Comparison of ENCODE assay signal across 31 mouse cellular contexts in the genomic region with DNA sequence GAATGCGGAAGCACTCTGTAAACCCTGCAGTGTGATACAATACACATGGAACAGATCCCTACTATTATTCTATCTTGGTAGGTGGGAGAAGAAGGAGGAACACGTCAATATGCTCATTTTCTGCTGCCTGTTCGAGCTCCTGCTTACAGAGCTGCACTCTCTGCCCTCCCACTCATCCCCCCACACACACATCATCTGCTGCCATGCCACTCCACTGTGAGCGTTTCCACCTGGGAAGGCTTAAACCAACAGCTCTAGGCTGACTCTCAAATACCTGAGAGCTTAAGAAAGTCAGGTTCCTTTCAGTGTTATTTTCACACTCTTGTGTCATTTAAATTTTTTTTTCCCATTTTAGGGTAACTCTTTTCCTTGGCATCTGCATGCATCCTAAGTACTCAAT. TPM values are rescaled to one million over a fixed set of nuclear protein-coding genes. Genes with fewer than 3 reads are reported as not detected.
DNase-seq lines count a peak whose midpoint lies in the region; ATAC-seq and TF ChIP-seq lines count a peak whose summit lies in the region.
"Had no signal": no experiment of that assay in that cellular context is flagged by ENCODE, and none has a peak within 500 bp of the region (broad histone marks: within the 10 kb centered on the region; RNA-seq: fewer than 3 reads in every experiment).

No protein-coding gene starts in this region.

- ATAC-seq in kidney, postnatal 0 days (replicated peaks; ENCODE audit: low FRiP score, low read depth) = no peak; the same call in 1 of the 2 replicates
- ATAC-seq in inflammation-experienced regulatory T-cells, adult 6 months = no peak
- ATAC-seq: hindbrain, postnatal 0 days; intestine, postnatal 0 days had no signal

- no peak for TF ChIP-seq CTCF in kidney, postnatal 0 days (IDR thresholded peaks at IDR 0.05; ENCODE audit: low read depth)
- no peak for TF ChIP-seq CTCF in brain, embryonic 14.5 days (IDR thresholded peaks at IDR 0.05; ENCODE audit: borderline replicate concordance, extremely low read depth, insufficient read depth, insufficient read length)

- no peak overlapping the region for H3K4me3 ChIP-seq in kidney, postnatal 0 days (replicated peaks; ENCODE audit: low read depth, low read length)
- H3K4me3 ChIP-seq: forebrain, embryonic 10.5 days; heart, adult 2 months; heart, embryonic 13.5 days; limb, embryonic 15.5 days; midbrain, embryonic 12.5 days; neural tube, embryonic 15.5 days; stomach, embryonic 15.5 days had no signal

- no peaks in the 10 kb centered on the region for H3K27me3 ChIP-seq in kidney, postnatal 0 days (ENCODE audit: insufficient read depth, low read length)
- H3K27me3 ChIP-seq: heart, embryonic 13.5 days; limb, embryonic 15.5 days; midbrain, embryonic 12.5 days; neural tube, embryonic 15.5 days; stomach, embryonic 15.5 days had no signal

- H3K4me1 ChIP-seq in kidney, postnatal 0 days (replicated peaks; ENCODE audit: insufficient read depth, low read length) = no peaks in the 10 kb centered on the region
- H3K4me1 ChIP-seq: forebrain, embryonic 10.5 days; heart, embryonic 13.5 days; limb, embryonic 15.5 days; midbrain, embryonic 12.5 days; neural tube, embryonic 15.5 days; stomach, embryonic 15.5 days had no signal

- 28% methylated on average over 4 of the region's 4 CpGs for WGBS in kidney, postnatal 0 days

- TF ChIP-seq POLR2A in brain, embryonic 14.5 days (IDR thresholded peaks at IDR 0.05; ENCODE audit: borderline replicate concordance, extremely low read depth, insufficient read depth, insufficient read length, poor library complexity, severe bottlenecking) = no peak

- no peaks in the 10 kb centered on the region for H3K9me3 ChIP-seq in kidney, postnatal 0 days (replicated peaks; ENCODE audit: low read length)
- H3K9me3 ChIP-seq: forebrain, embryonic 10.5 days; heart, embryonic 13.5 days; limb, embryonic 15.5 days; midbrain, embryonic 12.5 days; neural tube, embryonic 15.5 days; stomach, embryonic 15.5 days had no signal

- DNase-seq in embryo, embryonic 9.5 days (ENCODE audit: extremely low spot score) = peak; percentile 0
- DNase-seq in embryo, embryonic 10 days (ENCODE audit: low spot score) = no peak
- DNase-seq in kidney, postnatal 0 days (ENCODE audit: low spot score) = peak; percentile 21
- no peak for DNase-seq in kidney, postnatal 25 days
- DNase-seq in left cerebral cortex, adult 11 months (ENCODE audit: low spot score) = peak; percentile 0
- DNase-seq in left cerebral cortex, postnatal 36 days (ENCODE audit: low spot score in 2 of 2) = no peak
- DNase-seq in brain, embryonic 14.5 days (ENCODE audit: low read depth) = peak; percentile 2
- DNase-seq: adrenal gland, postnatal 10 days; cerebellum, adult 8-10 months; cerebellum, postnatal 36 days; gastrocnemius, postnatal 36 days; heart, adult 2 months; heart, postnatal 14 days; left cerebral cortex, postnatal 4 days; lung, embryonic 14.5 days; thymus, adult 18-20 months; thymus, postnatal 36 days had no signal

- intact Hi-C loops in left cerebral cortex, postnatal 36 days (cut with DNase I) = no loop called here

- H3K27ac ChIP-seq in kidney, postnatal 0 days = no peak overlapping the region
- H3K27ac ChIP-seq: forebrain, embryonic 10.5 days; heart, adult 2 months; heart, embryonic 13.5 days; hindbrain, postnatal 0 days; limb, embryonic 15.5 days; liver, embryonic 14.5 days; midbrain, embryonic 12.5 days; neural tube, embryonic 15.5 days; stomach, embryonic 15.5 days had no signal

- H3K9ac ChIP-seq in kidney, postnatal 0 days (ENCODE audit: low read depth, low read length) = no peak overlapping the region
- H3K9ac ChIP-seq: heart, embryonic 13.5 days; limb, embryonic 15.5 days; liver, embryonic 14.5 days; lung, embryonic 14.5 days; midbrain, embryonic 12.5 days; neural tube, embryonic 15.5 days; stomach, embryonic 15.5 days had no signal

- H3K36me3 ChIP-seq in kidney, postnatal 0 days (ENCODE audit: insufficient read depth, low read length) = no peaks in the 10 kb centered on the region
- H3K36me3 ChIP-seq: forebrain, embryonic 10.5 days; heart, embryonic 13.5 days; limb, embryonic 15.5 days; midbrain, embryonic 12.5 days; neural tube, embryonic 15.5 days; stomach, embryonic 15.5 days had no signal

- H3K4me2 ChIP-seq in kidney, postnatal 0 days (ENCODE audit: low read length) = no peak overlapping the region
- H3K4me2 ChIP-seq: heart, embryonic 13.5 days; limb, embryonic 15.5 days; lung, embryonic 14.5 days; midbrain, embryonic 12.5 days; neural tube, embryonic 15.5 days; stomach, embryonic 15.5 days had no signal

RNA-seq across cellular contexts. Expression of a gene that starts 6.9 kb away (rescaled TPM):
- polyA plus RNA-seq in kidney, postnatal 0 days (2015; fragmentation: Nextera tagmentation; extraction: Ambion mirVana) = not detected in 2 replicates
- total RNA-seq in left cerebral cortex, postnatal 36 days (2021) = not detected
- not detected in 2 replicates for polyA plus RNA-seq in brain, embryonic 14.5 days (2012; rRNA removed)
- not detected for polyA plus RNA-seq in inflammation-experienced regulatory T-cells, adult 6 months (2017; shearing (Covaris generic))
- total RNA-seq: adrenal gland, postnatal 10 days; gastrocnemius, adult 18-20 months; gastrocnemius, postnatal 36 days; heart, adult 2 months; heart, postnatal 14 days; hindbrain, postnatal 0 days; layer of hippocampus, postnatal 14 days; left cerebral cortex, postnatal 4 days; megakaryocyte, adult 5-6 weeks had no signal
- polyA plus RNA-seq: forebrain, embryonic 10.5 days; heart, adult 2 months; heart, embryonic 13.5 days; hindbrain, embryonic 11.5 days; hindbrain, postnatal 0 days; intestine, postnatal 0 days; limb, embryonic 15.5 days; liver, embryonic 14.5 days; lung, embryonic 14.5 days; midbrain, embryonic 12.5 days; neural tube, embryonic 15.5 days; stomach, embryonic 15.5 days had no signal

Comparison
In these comparisons a context has a peak if more than half of its experiments do, and no peak if none do; other contexts are left out.
1. DNase-seq: peak in embryo, embryonic 9.5 days (single experiment), kidney, postnatal 0 days (single experiment), left cerebral cortex, adult 11 months (single experiment) and brain, embryonic 14.5 days (single experiment); none in embryo, embryonic 10 days (single experiment), kidney, postnatal 25 days (0 of 2) and left cerebral cortex, postnatal 36 days (0 of 2).